Mouse (Mus musculus): ENCODE measurements around the gene Arvcf.

DNA sequence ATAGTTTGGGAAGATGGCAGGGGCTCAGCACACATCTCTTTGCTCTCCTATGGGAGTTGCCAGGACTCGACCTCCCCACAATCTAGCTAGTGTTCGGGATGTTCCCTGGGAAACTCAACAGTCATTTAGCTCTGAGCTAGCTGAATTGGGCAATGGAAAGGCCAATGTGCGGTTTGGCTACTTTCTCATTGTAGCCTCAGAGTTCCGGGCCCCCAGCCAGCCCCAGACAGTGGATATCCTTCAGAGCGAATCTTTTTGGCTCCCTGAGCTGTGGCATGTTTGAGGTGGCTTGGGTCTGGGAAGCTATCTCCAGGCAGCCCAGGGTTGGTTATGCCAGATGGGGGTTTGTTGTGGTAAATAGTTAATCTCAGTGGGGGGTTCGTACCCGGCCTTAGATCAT lies 38.5 kb downstream of the Arvcf start:
- TF ChIP-seq CTCF (IDR thresholded peaks at IDR 0.05; ENCODE audit: extremely low read depth, insufficient read length, insufficient replicate concordance, low read depth, low read length): no peak
- no peak for TF ChIP-seq POLR2A (IDR thresholded peaks at IDR 0.05; ENCODE audit: low read depth, low read length)

All from small intestine, adult 2 months (tissue).